Mouse (Mus musculus) intestine, embryonic 15.5 days (tissue): ENCODE results near the gene Kcns3. TPM values are rescaled to one million over a fixed set of nuclear protein-coding genes. Genes with fewer than 3 reads are reported as not detected.

Experiments
- ATAC-seq: fragments of 200-750 bp; cut with Nextera tagmentation; 2 replicates; pipeline ENCODE4 v1.8.0; 2017; ENCODE audit warnings: moderate TSS enrichment, moderate library complexity
- H3K27ac ChIP-seq: fragments of 300-500 bp; sonication (generic); 2 replicates; pipeline ENCODE4 v1.5.1; 2015; ENCODE audit warnings: mild to moderate bottlenecking, inconsistent platforms
- H3K27me3 ChIP-seq: fragments of 300-500 bp; sonication (generic); replicated peaks from 2 replicates; pipeline ENCODE4 v1.6.1; 2015; ENCODE audit warnings: inconsistent platforms
- H3K36me3 ChIP-seq: fragments of 300-500 bp; sonication (generic); 2 replicates; pipeline ENCODE4 v1.6.1; 2015; ENCODE audit warnings: inconsistent platforms
- H3K4me1 ChIP-seq: fragments of 300-500 bp; sonication (generic); replicated peaks from 2 replicates; pipeline ENCODE4 v1.6.1; 2015; ENCODE audit warnings: inconsistent platforms
- H3K4me2 ChIP-seq: fragments of 300-500 bp; sonication (generic); replicated peaks from 2 replicates; pipeline ENCODE4 v1.6.1; 2015; ENCODE audit warnings: mild to moderate bottlenecking, inconsistent platforms
- H3K4me3 ChIP-seq: fragments of 300-500 bp; sonication (generic); replicated peaks from 2 replicates; pipeline ENCODE4 v1.5.1; 2015; ENCODE audit warnings: inconsistent platforms
- H3K9ac ChIP-seq: fragments of 300-500 bp; sonication (generic); 2 replicates; pipeline ENCODE4 v1.6.1; 2015; ENCODE audit warnings: inconsistent platforms
- H3K9me3 ChIP-seq: fragments of 300-500 bp; sonication (generic); 2 replicates; pipeline ENCODE4 v1.6.1; 2016; ENCODE audit warnings: inconsistent platforms
- polyA plus RNA-seq: library from polyadenylated mRNA; unstranded; fragments of >200 nt; fragmentation: Nextera tagmentation; extraction: Ambion mirVana; gene quantifications from 2 replicates; pipeline ENCODE4 v1.2.1, GENCODE M21; 2015

Gene Kcns3
- polyA plus RNA-seq, 1 experiment from 2014 or later: 4.0 TPM

DNA sequence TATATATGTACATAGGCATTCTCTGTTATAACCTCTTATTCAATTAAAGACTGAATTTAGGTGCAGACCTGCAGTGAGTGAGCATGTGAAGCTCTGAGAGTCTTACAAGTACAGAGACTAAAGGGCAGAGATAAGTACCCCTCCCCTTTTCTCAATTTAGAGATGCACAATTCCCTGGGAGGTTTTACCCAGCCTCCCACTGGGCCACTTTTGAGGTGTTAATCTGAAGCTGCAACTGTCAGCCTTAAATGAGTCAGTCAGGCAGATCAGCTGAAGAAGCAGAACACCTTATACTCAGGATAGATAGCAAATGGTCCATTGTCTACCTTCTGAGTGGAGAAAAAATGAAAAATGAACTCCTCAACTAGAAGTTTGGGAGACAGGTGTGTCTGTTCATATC is 109.0 kb downstream of the Kcns3 start:
- Histone ChIP-seq H3K4me3 (no peak overlapping the region), H3K27me3 (no peaks in the 10 kb centered on the region), H3K4me1 (no peaks in the 10 kb centered on the region), H3K4me2 (no peak overlapping the region), H3K9me3 (no peaks in the 10 kb centered on the region), H3K27ac (no peak overlapping the region), H3K36me3 (no peaks in the 10 kb centered on the region), H3K9ac (no peak overlapping the region)
- ATAC-seq: no peak

Other genes with a start within 250 kb of the Kcns3 start
- gene Msgn1, start 57.9 kb upstream of the Kcns3 start, polyA plus RNA-seq: not detected in 2 replicates
- 7.3 and 7.7 TPM in 2 replicates for gene Gen1, start 114.7 kb upstream of the Kcns3 start, polyA plus RNA-seq
- gene Smc6, start 114.8 kb upstream of the Kcns3 start, polyA plus RNA-seq: 103 and 134 TPM in 2 replicates